Mouse (Mus musculus) frontal cortex, adult (tissue): ENCODE measurements around the gene Rims4.
A peak's percentile ranks its signal among the peaks of the same experiment; 100 is the strongest.

ENCODE experiments used
- ATAC-seq: cut with Nextera tagmentation; 2 replicates; pipeline ENCODE4 v1.9.2; 2017; ENCODE audit warnings: mild to moderate bottlenecking, moderate library complexity, mixed read lengths; ENCODE audit not compliant: low TSS enrichment

The Rims4 gene

DNA sequence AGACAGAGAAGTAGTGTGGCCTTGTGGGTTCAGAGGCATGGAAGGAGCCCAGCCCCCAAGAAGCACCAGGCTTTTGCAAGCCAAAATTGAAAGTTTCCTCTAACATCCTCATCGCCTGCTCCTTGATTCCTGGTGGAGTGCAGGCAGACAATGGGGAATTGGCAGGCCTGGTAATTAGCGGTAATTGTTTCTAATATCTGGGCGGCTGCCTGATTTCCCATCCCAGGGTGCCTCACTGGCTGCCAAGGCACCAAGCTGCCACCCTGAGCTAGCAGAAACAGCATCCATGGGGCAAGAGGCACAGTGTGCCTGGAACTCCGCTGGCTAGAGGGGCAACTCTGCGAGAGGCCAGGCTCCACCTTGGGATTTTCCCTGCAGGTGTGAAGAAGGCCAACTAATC lies 48.7 kb downstream of the Rims4 start:
- ATAC-seq, result no peak

DNA sequence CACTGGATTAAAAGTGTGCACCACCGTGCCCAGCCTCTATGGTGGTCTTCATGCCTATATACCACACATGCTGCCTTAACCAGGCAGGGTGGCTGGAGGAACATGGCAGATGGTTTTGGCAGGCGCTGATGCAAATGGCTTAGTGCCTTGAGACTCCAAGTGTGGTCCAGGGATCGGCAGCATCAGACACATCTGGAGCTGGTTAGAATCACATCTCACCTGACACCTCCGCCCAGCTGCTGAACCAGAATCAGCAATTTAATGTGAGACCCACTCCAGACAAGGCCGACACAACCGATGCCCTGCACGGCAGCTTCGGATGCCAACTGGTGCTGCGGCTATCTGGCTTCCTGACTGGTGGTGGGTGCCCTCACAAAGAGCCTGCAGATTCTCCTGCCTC lies 52.4 kb downstream of the Rims4 start:
- no peak for ATAC-seq

- ATAC-seq, result no peak
Measured at GRCm38 (mm10) chr2:163865311-163865710, 53.2 kb downstream of the Rims4 start.

- peak; percentile 45; the same call in 1 of the 2 replicates for ATAC-seq
Measured at GRCm38 (mm10) chr2:163858254-163858947, 60.1 kb downstream of the Rims4 start.

GRCm38 (mm10) chr2:163857233-163857632 lies 61.2 kb downstream of the Rims4 start:
- no peak for ATAC-seq

GRCm38 (mm10) chr2:163853461-163853901 lies 65.0 kb downstream of the Rims4 start, which contains the start of gene Kcnk15:
Gene Kcnk15, plus strand, starts transcription at chr2:163853651.
- ATAC-seq, result no peak

DNA sequence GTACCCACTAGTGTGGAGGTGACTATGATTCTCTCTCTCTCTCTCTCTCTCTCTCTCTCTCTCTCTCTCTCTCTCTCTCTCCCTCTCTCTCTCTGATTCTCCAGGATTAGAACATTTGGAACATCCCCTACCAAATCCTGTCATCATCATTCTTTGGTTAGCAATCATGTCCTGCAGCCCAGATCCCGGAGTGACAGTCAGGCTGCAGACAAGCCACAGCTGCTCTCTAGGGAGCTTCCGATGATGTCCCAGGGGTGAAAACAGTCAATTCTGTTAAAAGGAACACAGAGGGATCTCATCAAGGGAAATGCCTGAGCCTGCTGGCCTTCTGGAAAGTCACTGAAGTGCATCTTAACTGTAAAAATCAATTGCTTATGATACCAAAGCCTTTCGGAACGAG lies 76.4 kb downstream of the Rims4 start:
- ATAC-seq, result no peak

- no peak for ATAC-seq
Measured at GRCm38 (mm10) chr2:163839519-163839918, 79.0 kb downstream of the Rims4 start.

GRCm38 (mm10) chr2:163838043-163838442 lies 80.4 kb downstream of the Rims4 start:
- ATAC-seq, result peak; percentile 91

GRCm38 (mm10) chr2:163831163-163831562 lies 87.3 kb downstream of the Rims4 start:
- no peak for ATAC-seq

GRCm38 (mm10) chr2:163826494-163826893 lies 92.0 kb downstream of the Rims4 start:
- ATAC-seq, result no peak

- ATAC-seq, result no peak
Measured at GRCm38 (mm10) chr2:163825861-163826260, 92.6 kb downstream of the Rims4 start.

DNA sequence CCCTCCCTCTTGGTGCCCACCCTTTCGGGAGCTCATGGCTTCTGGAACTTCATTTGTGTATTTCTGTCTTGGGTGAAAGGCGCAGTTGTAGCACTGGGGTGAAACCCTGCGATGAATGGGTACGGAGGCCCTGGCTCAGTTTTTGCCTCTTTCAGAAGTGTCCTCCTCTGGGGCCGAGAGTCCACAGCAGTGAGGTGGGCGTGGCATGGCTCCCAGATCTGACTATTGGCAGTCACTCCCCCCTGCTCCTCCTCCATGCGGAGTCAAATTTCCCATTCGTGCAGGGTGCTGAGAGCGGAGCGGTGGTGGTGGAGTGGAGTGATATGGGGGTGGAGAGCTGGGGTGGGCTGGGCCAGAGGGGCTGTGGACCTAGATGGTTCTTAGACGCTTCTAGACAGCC lies 94.7 kb downstream of the Rims4 start:
- ATAC-seq, result no peak

DNA sequence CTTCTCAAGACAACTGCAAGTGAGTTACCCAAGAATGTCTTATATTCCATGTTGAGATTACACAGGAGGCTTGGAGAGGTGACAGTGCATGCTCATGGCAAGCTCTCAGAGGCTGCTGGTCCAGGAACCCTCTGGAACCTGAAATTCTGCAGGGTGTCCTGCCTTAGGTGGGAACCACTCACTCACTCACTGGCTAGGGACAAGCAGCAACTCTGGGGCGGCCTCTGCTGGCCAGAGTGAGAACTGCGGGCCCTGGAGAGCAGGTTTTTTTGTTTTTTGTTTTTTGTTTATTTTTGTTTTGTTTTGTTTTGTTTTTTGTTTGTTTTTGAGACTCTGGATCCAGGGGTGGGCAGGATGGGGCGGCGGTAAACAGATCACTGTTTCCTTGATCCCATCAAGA lies 95.2 kb downstream of the Rims4 start:
- no peak for ATAC-seq

GRCm38 (mm10) chr2:163820607-163821006 lies 97.9 kb downstream of the Rims4 start, which contains the start of gene Ccn5:
Gene Ccn5, plus strand, starts transcription at chr2:163820861.
- ATAC-seq, result no peak

DNA sequence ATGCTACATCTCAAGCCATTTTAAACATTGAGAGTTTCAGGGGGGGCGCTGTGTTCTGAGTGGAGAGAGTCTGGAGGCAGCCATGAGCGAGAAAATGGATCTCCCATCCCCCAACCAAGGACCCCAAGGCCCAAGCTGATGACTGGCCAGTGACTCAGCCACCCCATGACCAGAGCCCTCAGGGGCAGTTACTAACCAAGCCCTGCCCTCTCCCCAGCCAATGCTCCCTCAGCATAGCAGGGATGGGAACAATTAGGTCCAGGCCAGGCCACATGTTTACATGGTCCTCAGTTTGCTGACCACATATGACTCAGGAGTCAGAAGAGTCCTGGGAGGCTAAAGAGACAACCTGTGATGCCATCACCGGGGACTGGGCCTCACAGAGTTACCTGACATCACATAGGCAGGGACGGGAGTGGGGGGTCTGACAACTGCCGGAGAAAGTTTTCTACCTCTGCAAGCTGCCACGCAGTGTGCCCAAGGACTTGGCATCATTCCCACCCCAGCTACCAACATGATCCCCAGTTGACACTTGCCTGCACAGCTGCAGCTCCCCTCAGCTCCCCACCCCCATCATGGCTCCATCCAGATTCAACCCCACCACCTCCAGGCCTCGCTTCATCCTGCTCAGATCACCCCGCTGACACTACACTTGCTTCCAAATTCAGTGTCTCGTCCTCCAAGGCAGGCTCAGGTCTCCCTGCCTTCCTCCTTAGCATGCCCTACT lies 103.6 kb downstream of the Rims4 start:
- no peak for ATAC-seq

DNA sequence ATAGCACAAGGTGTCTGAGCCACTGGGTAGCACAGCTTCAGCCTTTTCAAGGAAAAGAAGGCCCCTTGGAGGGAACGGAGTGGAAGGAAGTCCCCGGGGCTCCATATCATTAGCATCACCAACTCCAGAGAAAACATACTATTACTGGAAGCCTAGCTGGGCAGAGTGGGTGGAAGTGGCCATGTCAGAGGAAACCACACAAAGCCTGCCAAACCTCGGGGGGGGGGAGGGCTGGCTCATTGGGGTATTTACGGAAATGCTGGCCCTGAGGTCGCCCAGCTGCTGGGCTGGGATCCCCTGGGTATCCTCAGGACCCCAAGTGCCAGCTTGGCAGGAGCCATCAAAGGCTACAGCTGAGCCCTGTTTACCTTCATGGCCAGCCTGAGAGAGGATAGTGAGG lies 105.4 kb downstream of the Rims4 start:
- no peak for ATAC-seq
